Mouse (Mus musculus) cortical plate, adult 2 months (tissue): ENCODE data around the gene Zfp60. TPM values are rescaled to one million over a fixed set of nuclear protein-coding genes. Genes with fewer than 3 reads are reported as not detected.

Experiments
- H3K27ac ChIP-seq: fragments of 200-500 bp; 2 replicates; pipeline ENCODE4 v1.5.1; 2012; ENCODE audit warnings: low read length, control low read depth, inconsistent platforms; ENCODE audit not compliant: insufficient read depth
- H3K4me1 ChIP-seq: fragments of 200-500 bp; 2 replicates; pipeline ENCODE4 v1.6.1; 2011; ENCODE audit warnings: low read length; ENCODE audit not compliant: control insufficient read depth, insufficient read depth
- H3K4me3 ChIP-seq: fragments of 200-500 bp; 2 replicates; pipeline ENCODE4 v1.5.1; 2011; ENCODE audit warnings: mild to moderate bottlenecking, low read length, control low read depth; ENCODE audit not compliant: insufficient read depth
- CTCF ChIP-seq: fragments of 200-500 bp; IDR thresholded peaks from 2 replicates; pipeline ENCODE4 v1.5.1; 2011; ENCODE audit warnings: mild to moderate bottlenecking, control low read depth, low read length; ENCODE audit not compliant: insufficient read depth; ENCODE audit errors: extremely low read depth
- POLR2A ChIP-seq: fragments of 200-500 bp; IDR thresholded peaks from 2 replicates; pipeline ENCODE4 v1.6.1; 2011; ENCODE audit warnings: mild to moderate bottlenecking, low read length, control low read depth; ENCODE audit not compliant: insufficient read depth; ENCODE audit errors: extremely low read depth
- polyA plus RNA-seq: library from polyadenylated mRNA; depleted of rRNA; stranded (reverse); fragments of >200 nt; gene quantifications from 2 replicates; pipeline ENCODE4 v1.2.3, GENCODE M21; 2012

Gene Zfp60
- polyA plus RNA-seq, 1 experiment = 15.9 TPM

DNA sequence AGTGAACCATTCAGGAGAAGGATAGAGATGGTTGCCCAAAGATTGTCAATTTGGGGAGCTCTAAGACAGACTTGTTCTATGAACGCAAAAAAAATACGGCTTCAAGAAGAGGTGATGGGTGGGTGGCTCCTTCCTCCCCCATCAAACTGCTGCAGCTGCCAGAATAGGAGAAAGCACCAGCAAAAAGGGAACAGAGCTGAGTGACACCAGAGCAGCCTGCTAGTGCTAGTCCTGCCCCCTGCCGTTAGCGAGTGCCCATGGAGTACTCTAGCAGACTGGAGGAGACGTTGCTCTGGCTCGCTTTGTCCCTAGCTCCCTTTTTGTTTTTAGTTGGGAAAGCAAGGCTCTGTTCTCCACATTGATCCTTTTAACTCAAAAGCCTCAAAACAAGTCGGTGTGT is 20.8 kb upstream of the Zfp60 start:
- Histone ChIP-seq H3K4me1 (no peaks in the 10 kb centered on the region), H3K4me3 (no peak overlapping the region), H3K27ac (no peak overlapping the region)
- no peak for TF ChIP-seq POLR2A
- 0 out of 2 replicates have a peak, but pooled peaks have one; percentile 8 for TF ChIP-seq CTCF

DNA sequence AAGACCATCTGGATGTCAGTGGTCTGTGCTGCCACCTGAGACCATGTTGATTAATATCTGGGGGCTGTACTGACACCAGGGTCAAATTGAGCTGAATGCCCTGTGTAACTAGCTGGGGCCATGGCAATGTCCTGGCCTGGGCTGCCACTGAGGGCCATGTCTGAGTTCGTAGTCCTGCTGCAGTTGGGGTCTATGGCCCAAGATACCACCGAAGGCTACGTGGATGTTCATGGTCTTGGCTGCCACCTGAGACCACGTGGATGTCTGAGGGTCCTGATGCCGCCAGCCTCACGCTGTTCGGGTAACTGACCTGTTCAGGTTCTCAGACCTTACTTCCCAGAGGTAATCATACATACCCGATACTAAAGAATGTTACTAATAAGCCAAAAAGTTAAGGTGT is 9.2 kb upstream of the Zfp60 start:
- no peak for TF ChIP-seq POLR2A
- TF ChIP-seq CTCF = no peak
- H3K4me1 ChIP-seq = no peaks in the 10 kb centered on the region
- no peak overlapping the region for H3K27ac ChIP-seq
- no peak overlapping the region for H3K4me3 ChIP-seq

DNA sequence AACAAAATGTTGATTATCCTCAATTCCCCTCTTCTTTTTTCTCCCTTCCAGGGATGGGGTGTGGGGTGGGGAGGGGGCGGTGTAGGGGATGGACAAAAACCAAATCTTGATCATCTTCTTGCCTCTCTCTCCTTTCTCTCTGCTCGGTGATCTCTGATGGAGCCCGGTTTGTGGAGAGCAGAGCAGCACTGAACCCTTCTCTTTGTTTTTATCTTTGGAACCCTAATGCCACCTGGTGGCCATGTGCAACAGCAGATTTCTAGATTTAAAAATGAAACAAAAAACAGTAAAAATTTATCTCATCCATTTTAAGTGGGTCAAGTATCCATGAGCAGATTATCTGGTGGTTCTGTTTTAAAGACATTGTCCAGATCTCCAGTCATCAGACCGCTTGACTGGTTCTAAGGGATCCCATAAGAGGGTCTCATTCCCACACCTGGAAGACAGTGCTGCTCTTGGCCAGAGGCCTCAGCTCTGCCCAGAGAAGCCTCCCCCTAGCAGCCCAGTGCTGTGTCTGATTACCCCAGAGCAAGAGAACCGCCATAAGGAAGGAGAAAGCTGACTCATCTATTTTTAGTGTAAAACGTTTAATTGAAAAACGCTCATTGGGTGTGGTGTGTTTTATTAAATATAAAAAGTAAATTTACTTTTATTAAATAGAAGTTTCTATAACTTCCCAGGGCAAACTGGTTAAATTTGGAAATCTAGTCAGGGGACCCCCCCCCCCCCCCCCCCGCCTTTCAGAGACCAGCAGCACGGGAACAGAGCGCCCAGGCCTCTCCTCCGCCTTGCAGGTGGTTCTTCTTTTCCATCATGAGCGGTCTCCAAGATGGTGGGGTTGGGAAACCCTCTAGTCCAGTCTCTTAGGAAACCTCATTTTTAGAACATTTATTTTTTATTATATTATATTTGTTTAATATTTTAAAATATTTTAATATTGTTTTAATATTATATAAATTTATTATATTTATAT is 5.3 kb upstream of the Zfp60 start:
- TF ChIP-seq POLR2A (no peak), CTCF (peak; percentile 42)
- no peaks in the 10 kb centered on the region for H3K4me1 ChIP-seq
- no peak overlapping the region for H3K27ac ChIP-seq
- H3K4me3 ChIP-seq = no peak overlapping the region

DNA sequence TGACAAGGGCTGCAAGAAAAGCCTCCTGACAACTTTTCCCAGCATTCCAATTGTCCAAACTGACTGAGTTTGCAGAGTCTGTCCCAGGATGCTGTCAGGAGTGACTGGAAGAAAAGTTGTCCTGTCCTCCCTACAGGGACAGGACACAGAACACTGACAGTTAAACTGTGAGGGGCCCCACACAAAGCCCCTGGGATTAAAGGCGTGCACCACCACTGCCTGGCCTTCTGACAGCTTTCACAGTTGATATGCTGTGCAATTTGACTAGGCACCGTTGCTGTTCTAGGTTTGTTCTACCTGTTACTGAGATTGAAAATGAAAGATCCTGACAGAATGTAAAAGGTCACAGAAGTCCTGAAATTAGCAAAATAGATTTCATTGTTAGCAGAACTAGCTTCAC is 3.7 kb upstream of the Zfp60 start:
- Histone ChIP-seq H3K27ac (no peak overlapping the region), H3K4me3 (no peak overlapping the region), H3K4me1 (peaks cover 1% of the 10 kb centered on the region; the same call in 1 of the 2 replicates)
- TF ChIP-seq POLR2A (no peak), CTCF (no peak)

DNA sequence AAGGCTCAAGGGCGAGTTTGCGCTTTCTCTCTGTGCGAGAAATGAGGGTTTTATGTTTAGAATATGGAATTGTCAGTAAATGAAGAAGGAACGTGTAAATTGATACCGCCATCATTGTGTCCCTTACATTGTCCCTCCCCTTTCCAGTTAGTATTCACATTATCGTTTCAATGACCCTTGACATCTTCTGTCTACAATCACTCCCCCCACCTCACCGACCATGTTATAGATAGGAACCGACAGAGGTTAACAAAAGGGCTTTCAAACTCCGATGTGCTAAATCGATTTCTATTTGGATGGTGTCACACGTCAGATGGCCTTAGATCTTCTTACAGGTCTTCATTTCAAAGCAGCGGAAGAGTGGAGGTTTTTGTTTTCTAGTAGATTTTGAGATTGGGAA is 757 bp downstream of the Zfp60 start:
- TF ChIP-seq CTCF = no peak
- no peak for TF ChIP-seq POLR2A
- Histone ChIP-seq H3K4me3 (peak overlapping the region; percentile 62), H3K4me1 (peaks cover 9% of the 10 kb centered on the region; the same call in 1 of the 2 replicates), H3K27ac (peak overlapping the region; percentile 30)

DNA sequence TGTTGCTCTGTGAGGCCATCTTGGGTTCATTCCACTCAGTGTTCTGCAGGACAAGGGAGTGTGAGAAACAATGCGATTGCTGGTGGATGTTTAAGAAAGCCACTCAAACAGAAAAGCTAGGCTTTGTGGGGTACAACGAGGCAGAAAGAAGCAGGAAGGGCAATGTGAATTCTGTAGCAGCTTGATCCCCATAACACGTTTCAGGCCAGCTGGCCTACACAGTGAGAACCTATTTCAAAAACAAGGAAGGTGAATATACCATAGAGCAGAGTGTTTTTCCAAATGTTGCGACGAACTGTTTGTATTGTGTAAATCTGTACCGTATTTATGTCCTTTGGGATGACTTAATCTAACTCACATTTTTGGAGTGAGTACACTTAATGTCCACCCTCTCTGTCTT is 1.3 kb downstream of the Zfp60 start:
- 0 out of 2 replicates have a peak overlapping the region, but pooled peaks have one; percentile 48 for H3K27ac ChIP-seq
- TF ChIP-seq CTCF (no peak), POLR2A (no peak)
- peak overlapping the region; percentile 62 for H3K4me3 ChIP-seq
- peaks cover 9% of the 10 kb centered on the region; the same call in 1 of the 2 replicates for H3K4me1 ChIP-seq

DNA sequence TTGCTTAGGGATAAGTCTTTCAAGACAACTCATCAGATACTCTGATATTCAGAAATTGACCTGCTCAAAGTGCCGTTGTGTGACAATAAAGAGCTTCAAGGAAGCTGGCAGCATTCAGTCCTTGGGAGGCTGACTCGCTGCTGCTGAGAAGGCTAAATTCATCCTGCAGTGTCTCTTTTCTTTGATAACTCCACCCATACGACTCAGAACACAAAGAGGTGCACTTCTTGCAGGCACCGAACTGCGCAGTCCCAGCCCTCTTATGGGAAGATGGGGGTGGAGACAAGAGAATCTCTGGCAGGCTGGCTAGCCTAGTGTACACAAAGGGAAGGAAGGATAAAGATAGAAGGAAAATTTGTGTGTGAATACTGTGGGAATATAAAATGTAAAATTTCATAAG is 4.3 kb downstream of the Zfp60 start:
- TF ChIP-seq CTCF (no peak), POLR2A (no peak)
- no peak overlapping the region for H3K27ac ChIP-seq
- peaks cover 9% of the 10 kb centered on the region; the same call in 1 of the 2 replicates for H3K4me1 ChIP-seq
- H3K4me3 ChIP-seq = no peak overlapping the region

DNA sequence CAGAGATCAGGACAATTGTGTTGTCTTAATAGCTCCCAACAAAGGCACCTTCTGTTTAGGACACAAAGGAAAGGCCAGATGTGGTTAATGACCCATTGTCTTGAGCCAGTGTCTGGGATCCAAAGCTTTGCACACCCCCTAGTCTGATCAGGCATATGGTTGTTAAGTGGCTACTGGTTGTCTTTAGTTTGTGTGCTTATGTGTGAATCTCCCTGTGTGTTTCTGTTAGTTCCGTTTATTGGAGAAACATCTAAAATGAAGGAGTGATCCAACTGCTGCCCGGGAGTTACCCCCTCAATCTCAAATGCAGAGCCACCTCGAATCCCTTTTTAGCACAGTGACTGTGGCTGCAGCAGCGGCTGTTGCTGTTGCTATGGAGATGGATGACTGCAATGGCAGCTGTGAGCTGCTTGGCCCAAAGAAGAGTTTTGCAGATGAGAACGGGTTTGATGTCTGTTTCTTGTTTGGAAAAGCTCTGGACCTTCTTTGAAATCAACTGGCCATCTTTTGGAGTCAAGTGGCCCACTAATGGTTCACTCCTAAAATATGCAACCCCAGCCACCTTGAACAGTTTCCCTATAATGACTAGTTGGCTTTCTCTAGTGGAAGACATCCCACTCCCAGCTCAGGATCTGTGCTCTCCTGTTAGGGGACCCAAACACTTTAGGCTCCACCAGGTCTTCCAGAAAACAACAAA is 25.3 kb downstream of the Zfp60 start:
- Histone ChIP-seq H3K27ac (0 out of 2 replicates have a peak overlapping the region, but pooled peaks have one; percentile 21), H3K4me3 (no peak overlapping the region), H3K4me1 (peaks cover 5% of the 10 kb centered on the region)
- TF ChIP-seq CTCF = no peak

DNA sequence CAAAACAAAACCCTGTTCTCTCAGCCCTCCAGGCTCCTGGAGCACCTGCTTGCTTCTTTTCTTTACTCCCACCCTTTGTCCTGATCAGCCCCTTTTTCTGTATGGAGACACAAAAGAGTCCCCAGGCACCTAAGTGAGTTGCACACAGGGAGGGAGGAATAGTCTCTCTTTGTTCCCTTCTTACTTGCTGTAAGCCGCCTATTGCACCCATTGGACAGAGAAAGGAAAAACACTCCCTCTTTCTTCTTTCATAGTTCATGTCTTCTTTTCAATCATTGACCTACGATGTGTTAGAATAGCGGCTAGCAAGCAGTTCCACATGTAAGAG is 25.8 kb downstream of the Zfp60 start:
- Histone ChIP-seq H3K4me3 (no peak overlapping the region), H3K4me1 (peaks cover 5% of the 10 kb centered on the region), H3K27ac (0 out of 2 replicates have a peak overlapping the region, but pooled peaks have one; percentile 21)
- no peak for TF ChIP-seq CTCF
- TF ChIP-seq POLR2A = no peak
